Mouse (Mus musculus) CD8-positive naive resting alpha-beta T cell, adult 2 months (primary cell): ENCODE data around the gene Ccdc61.

Experiments used
- DNase-seq, 2 experiments: peaks; one replicate each; pipeline ENCODE4 v3.0.0; 2022; ENCODE audit warnings: low read depth in 2 of 2, low spot score in 2 of 2

Ccdc61 gene

GRCm38 (mm10) chr7:18910241-18910831 is at the start of gene Ccdc61:
Ccdc61 (minus strand) TSS chr7:18910415.
- peak; percentile 97 to 99 for DNase-seq

- DNase-seq = no peak
Observed at GRCm38 (mm10) chr7:18959446-18959845, 49.2 kb upstream of the Ccdc61 start.

GRCm38 (mm10) chr7:18958384-18958766 is 48.2 kb upstream of the Ccdc61 start:
- no peak for DNase-seq

- DNase-seq = no peak
Observed at GRCm38 (mm10) chr7:18957569-18958383, 47.6 kb upstream of the Ccdc61 start.

GRCm38 (mm10) chr7:18951397-18951796 is 41.2 kb upstream of the Ccdc61 start:
- no peak for DNase-seq

- DNase-seq = no peak
Observed at GRCm38 (mm10) chr7:18950523-18951315, 40.5 kb upstream of the Ccdc61 start.

GRCm38 (mm10) chr7:18949781-18950522 is 39.7 kb upstream of the Ccdc61 start:
- DNase-seq = no peak

- DNase-seq = no peak
Observed at GRCm38 (mm10) chr7:18948151-18948550, 37.9 kb upstream of the Ccdc61 start.

- no peak for DNase-seq
Observed at GRCm38 (mm10) chr7:18942815-18943214, 32.6 kb upstream of the Ccdc61 start.

- DNase-seq = no peak
Observed at GRCm38 (mm10) chr7:18942376-18942775, 32.2 kb upstream of the Ccdc61 start.

- DNase-seq = no peak
Observed at GRCm38 (mm10) chr7:18927759-18928158, 17.5 kb upstream of the Ccdc61 start.

- no peak for DNase-seq
Observed at GRCm38 (mm10) chr7:18926911-18927310, 16.7 kb upstream of the Ccdc61 start.

GRCm38 (mm10) chr7:18926041-18926790 is 16.0 kb upstream of the Ccdc61 start:
- no peak for DNase-seq

- peak; percentile 6 to 43 for DNase-seq
Observed at GRCm38 (mm10) chr7:18925162-18925938, 15.1 kb upstream of the Ccdc61 start, which contains the start of gene Nova2. Nova2 (plus strand) TSS chr7:18925888.

GRCm38 (mm10) chr7:18924321-18924720 is 14.1 kb upstream of the Ccdc61 start:
- DNase-seq = no peak

GRCm38 (mm10) chr7:18923711-18924191 is 13.5 kb upstream of the Ccdc61 start:
- no peak for DNase-seq

GRCm38 (mm10) chr7:18923267-18923666 is 13.1 kb upstream of the Ccdc61 start:
- DNase-seq = no peak

GRCm38 (mm10) chr7:18922807-18923206 is 12.6 kb upstream of the Ccdc61 start:
- no peak for DNase-seq

- no peak for DNase-seq
Observed at GRCm38 (mm10) chr7:18921069-18921468, 10.9 kb upstream of the Ccdc61 start.
